Mouse (Mus musculus) liver, embryonic 15.5 days (tissue): ENCODE measurements around the gene Nr1d1. TPM values are rescaled to one million over a fixed set of nuclear protein-coding genes. Genes with fewer than 3 reads are reported as not detected.

Experiments used
- ATAC-seq: fragments of 200-750 bp; cut with Nextera tagmentation; 2 replicates; pipeline ENCODE4 v1.8.0; 2017; ENCODE audit warnings: moderate number of reproducible peaks, mild to moderate bottlenecking, moderate library complexity; ENCODE audit not compliant: insufficient read depth
- H3K27ac ChIP-seq: fragments of 300-500 bp; sonication (generic); replicated peaks from 2 replicates; pipeline ENCODE4 v1.5.1; 2015; ENCODE audit warnings: mild to moderate bottlenecking, inconsistent platforms
- H3K27me3 ChIP-seq: fragments of 300-500 bp; sonication (generic); 2 replicates; pipeline ENCODE4 v1.6.1; 2015; ENCODE audit warnings: mild to moderate bottlenecking, inconsistent platforms
- H3K36me3 ChIP-seq: fragments of 300-500 bp; sonication (generic); replicated peaks from 2 replicates; pipeline ENCODE4 v1.6.1; 2015; ENCODE audit warnings: moderate library complexity, mild to moderate bottlenecking, inconsistent platforms
- H3K4me1 ChIP-seq: fragments of 300-500 bp; sonication (generic); replicated peaks from 2 replicates; pipeline ENCODE4 v1.6.1; 2015; ENCODE audit warnings: inconsistent platforms
- H3K4me2 ChIP-seq: fragments of 300-500 bp; sonication (generic); 2 replicates; pipeline ENCODE4 v1.6.1; 2015; ENCODE audit warnings: moderate library complexity, mild to moderate bottlenecking, inconsistent platforms
- H3K4me3 ChIP-seq: fragments of 300-500 bp; sonication (generic); replicated peaks from 2 replicates; pipeline ENCODE4 v1.5.1; 2015; ENCODE audit warnings: mild to moderate bottlenecking, inconsistent platforms
- H3K9ac ChIP-seq: fragments of 300-500 bp; sonication (generic); 2 replicates; pipeline ENCODE4 v1.6.1; 2015; ENCODE audit warnings: moderate library complexity, mild to moderate bottlenecking, inconsistent platforms
- H3K9me3 ChIP-seq: fragments of 300-500 bp; sonication (generic); replicated peaks from 2 replicates; pipeline ENCODE4 v1.6.1; 2016; ENCODE audit warnings: inconsistent platforms
- WGBS: fragments of 180-500 bp; shearing (Covaris S2); methylation state at CpG from one replicate; pipeline ENCODE4 v1.1.7; 2015; ENCODE audit warnings: mixed read lengths; ENCODE audit not compliant: insufficient replicate concordance; 5-methylcytosine and 5-hydroxymethylcytosine counted together
- polyA plus RNA-seq: library from polyadenylated mRNA; unstranded; fragments of >200 nt; fragmentation: Nextera tagmentation; extraction: Ambion mirVana; gene quantifications from 2 replicates; pipeline ENCODE4 v1.2.1, GENCODE M21; 2015

Gene Nr1d1
- polyA plus RNA-seq: 0.63 and 0.85 TPM in 2 replicates

- peak within 1 kb of the TSS; percentile 37; the same call in 1 of the 2 replicates for H3K9ac ChIP-seq
- H3K9me3 ChIP-seq: no peaks in the 10 kb centered on the region
- H3K4me2 ChIP-seq: peak within 1 kb of the TSS; percentile 80
- peak within 1 kb of the TSS; percentile 78 for H3K27ac ChIP-seq
- H3K27me3 ChIP-seq: no peaks in the 10 kb centered on the region
- ATAC-seq: no peak
- H3K4me1 ChIP-seq: peaks cover 82% of the 10 kb centered on the region
- peak within 1 kb of the TSS; percentile 46 for H3K4me3 ChIP-seq
- WGBS: 1% methylated on average over 22 of the region's 22 CpGs
- peaks cover 12% of the 10 kb centered on the region; the same call in 1 of the 2 replicates for H3K36me3 ChIP-seq
These were observed at the start of gene Nr1d1 for GRCm38 (mm10) chr11:98774582-98775347. Gene Nr1d1 (minus strand): TSS chr11:98775333.

- ATAC-seq: no peak
- Histone ChIP-seq H3K27me3 (no peaks in the 10 kb centered on the region), H3K4me1 (peaks cover 17% of the 10 kb centered on the region), H3K4me3 (no peak overlapping the region), H3K4me2 (no peak overlapping the region), H3K9ac (no peak overlapping the region), H3K9me3 (no peaks in the 10 kb centered on the region), H3K27ac (no peak overlapping the region), H3K36me3 (peaks cover 97% of the 10 kb centered on the region)
- WGBS: 29% methylated on average over 5 of the region's 5 CpGs
These were observed 45.8 kb upstream of the Nr1d1 start for GRCm38 (mm10) chr11:98820968-98821367.

- Histone ChIP-seq H3K4me1 (peaks cover 11% of the 10 kb centered on the region), H3K27me3 (no peaks in the 10 kb centered on the region), H3K9ac (no peak overlapping the region), H3K36me3 (peaks cover 93% of the 10 kb centered on the region), H3K9me3 (no peaks in the 10 kb centered on the region), H3K4me2 (no peak overlapping the region), H3K4me3 (no peak overlapping the region), H3K27ac (no peak overlapping the region)
- 18% methylated on average over 1 of the region's 1 CpGs for WGBS
- no peak for ATAC-seq
These were observed 41.6 kb upstream of the Nr1d1 start for GRCm38 (mm10) chr11:98816706-98817239.

- peak overlapping the region; percentile 97 for H3K27ac ChIP-seq
- WGBS: 63% methylated on average over 7 of the region's 7 CpGs
These were observed 35.6 kb upstream of the Nr1d1 start for GRCm38 (mm10) chr11:98810686-98811085.

GRCm38 (mm10) chr11:98809457-98810290 lies 34.5 kb upstream of the Nr1d1 start:
- Histone ChIP-seq H3K36me3 (peaks cover 65% of the 10 kb centered on the region), H3K27ac (peak overlapping the region; percentile 97), H3K4me2 (peak overlapping the region; percentile 75), H3K27me3 (no peaks in the 10 kb centered on the region), H3K4me3 (peak overlapping the region; percentile 89), H3K4me1 (peaks cover 29% of the 10 kb centered on the region), H3K9ac (peak overlapping the region; percentile 89), H3K9me3 (no peaks in the 10 kb centered on the region)
- WGBS: under 1% methylated on average over 81 of the region's 84 CpGs
- peak; percentile 99 for ATAC-seq

More at GRCm38 (mm10) chr11:98810686-98811085, 35.6 kb upstream of the Nr1d1 start:
- Histone ChIP-seq H3K4me3 (peak overlapping the region; percentile 89), H3K36me3 (peaks cover 64% of the 10 kb centered on the region), H3K9me3 (no peaks in the 10 kb centered on the region), H3K4me2 (peak overlapping the region; percentile 75), H3K9ac (peak overlapping the region; percentile 89), H3K4me1 (peaks cover 29% of the 10 kb centered on the region), H3K27me3 (no peaks in the 10 kb centered on the region)
- no peak for ATAC-seq

GRCm38 (mm10) chr11:98808417-98808816 lies 33.3 kb upstream of the Nr1d1 start:
- Histone ChIP-seq H3K9me3 (no peaks in the 10 kb centered on the region), H3K4me2 (peak overlapping the region; percentile 75; the same call in 1 of the 2 replicates), H3K4me1 (peaks cover 29% of the 10 kb centered on the region), H3K27ac (peak overlapping the region; percentile 79), H3K36me3 (peaks cover 66% of the 10 kb centered on the region), H3K4me3 (peak overlapping the region; percentile 89; the same call in 1 of the 2 replicates), H3K27me3 (no peaks in the 10 kb centered on the region), H3K9ac (no peak overlapping the region)
- ATAC-seq: no peak
- WGBS: 79% methylated on average over 2 of the region's 2 CpGs

GRCm38 (mm10) chr11:98804605-98805004 lies 29.5 kb upstream of the Nr1d1 start, which contains the start of gene Casc3:
Gene Casc3 (plus strand): TSS chr11:98804905.
- peaks cover 12% of the 10 kb centered on the region for H3K4me1 ChIP-seq
- H3K36me3 ChIP-seq: peaks cover 81% of the 10 kb centered on the region
- H3K27ac ChIP-seq: no peak within 1 kb of the TSS
- no peak within 1 kb of the TSS for H3K9ac ChIP-seq
- H3K4me3 ChIP-seq: no peak within 1 kb of the TSS
- no peaks in the 10 kb centered on the region for H3K9me3 ChIP-seq
- whole genome bisulfite sequencing: 83% methylated on average over 5 of the region's 5 CpGs
- no peak for ATAC-seq
- no peak within 1 kb of the TSS for H3K4me2 ChIP-seq
- no peaks in the 10 kb centered on the region for H3K27me3 ChIP-seq

GRCm38 (mm10) chr11:98797909-98798308 lies 22.8 kb upstream of the Nr1d1 start:
- Histone ChIP-seq H3K9ac (no peak overlapping the region), H3K27me3 (no peaks in the 10 kb centered on the region), H3K36me3 (peaks cover 46% of the 10 kb centered on the region), H3K4me2 (peak overlapping the region; percentile 99), H3K27ac (no peak overlapping the region), H3K4me1 (peaks cover 53% of the 10 kb centered on the region), H3K4me3 (peak overlapping the region; percentile 94), H3K9me3 (no peaks in the 10 kb centered on the region)
- ATAC-seq: no peak
- 66% methylated on average over 4 of the region's 4 CpGs for WGBS

GRCm38 (mm10) chr11:98797306-98797705 lies 22.2 kb upstream of the Nr1d1 start:
- Histone ChIP-seq H3K27ac (no peak overlapping the region; the same call in 1 of the 2 replicates), H3K9me3 (no peaks in the 10 kb centered on the region), H3K4me3 (peak overlapping the region; percentile 94), H3K27me3 (no peaks in the 10 kb centered on the region), H3K4me1 (peaks cover 59% of the 10 kb centered on the region), H3K9ac (peak overlapping the region; percentile 99), H3K36me3 (peaks cover 40% of the 10 kb centered on the region), H3K4me2 (peak overlapping the region; percentile 99)
- 17% methylated on average over 5 of the region's 5 CpGs for WGBS
- ATAC-seq: no peak

- H3K27ac ChIP-seq: peak overlapping the region; percentile 98
- H3K4me3 ChIP-seq: peak overlapping the region; percentile 94
- H3K36me3 ChIP-seq: peaks cover 33% of the 10 kb centered on the region
- peak overlapping the region; percentile 99 for H3K4me2 ChIP-seq
- WGBS: 4% methylated on average over 23 of the region's 23 CpGs
- H3K4me1 ChIP-seq: peaks cover 66% of the 10 kb centered on the region
- no peaks in the 10 kb centered on the region for H3K27me3 ChIP-seq
- no peak for ATAC-seq
- peak overlapping the region; percentile 99 for H3K9ac ChIP-seq
- no peaks in the 10 kb centered on the region for H3K9me3 ChIP-seq
These were observed 21.5 kb upstream of the Nr1d1 start for GRCm38 (mm10) chr11:98796515-98797216.
